Mouse (Mus musculus) embryonic facial prominence, embryonic 10.5 days (tissue): ENCODE results near the gene Nipa1. TPM values are rescaled to one million over a fixed set of nuclear protein-coding genes. Genes with fewer than 3 reads are reported as not detected.
"Not testable (repeated sequence)": the region's sequence is repeated elsewhere in the genome, so short reads cannot be mapped to it uniquely, and the experiment has no call there.

ENCODE experiments used
- DNase-seq: peaks from one replicate; pipeline ENCODE4 v3.0.0-alpha.2; 2017; ENCODE audit warnings: low spot score
- H3K27ac ChIP-seq: fragments of 300-500 bp; sonication (generic); replicated peaks from 2 replicates; pipeline ENCODE4 v1.5.1; 2016; ENCODE audit warnings: mild to moderate bottlenecking
- H3K27me3 ChIP-seq: fragments of 300-500 bp; sonication (generic); replicated peaks from 2 replicates; pipeline ENCODE4 v1.6.1; 2016; ENCODE audit warnings: low read depth, mild to moderate bottlenecking; ENCODE audit not compliant: poor library complexity, severe bottlenecking
- H3K36me3 ChIP-seq: fragments of 300-500 bp; sonication (generic); replicated peaks from 2 replicates; pipeline ENCODE4 v1.6.1; 2016; ENCODE audit warnings: mild to moderate bottlenecking, moderate library complexity
- H3K4me1 ChIP-seq: fragments of 300-500 bp; sonication (generic); 2 replicates; pipeline ENCODE4 v1.6.1; 2016
- H3K4me3 ChIP-seq: fragments of 300-500 bp; sonication (generic); 2 replicates; pipeline ENCODE4 v1.5.1; 2016; ENCODE audit warnings: mild to moderate bottlenecking, moderate library complexity
- H3K9me3 ChIP-seq: fragments of 300-500 bp; sonication (generic); 2 replicates; pipeline ENCODE4 v1.6.1; 2016; ENCODE audit warnings: mild to moderate bottlenecking
- WGBS: fragments of 180-500 bp; shearing (Covaris S2); methylation state at CpG from one replicate; pipeline ENCODE4 v1.1.7; 2016; 5-methylcytosine and 5-hydroxymethylcytosine counted together
- polyA plus RNA-seq: library from polyadenylated mRNA; unstranded; fragments of >200 nt; fragmentation: Nextera tagmentation; extraction: Ambion mirVana; gene quantifications from 2 replicates; pipeline ENCODE4 v1.2.1, GENCODE M21; 2016

The Nipa1 gene
- polyA plus RNA-seq, 1 experiment from 2014 or later = 7.5 TPM

DNA sequence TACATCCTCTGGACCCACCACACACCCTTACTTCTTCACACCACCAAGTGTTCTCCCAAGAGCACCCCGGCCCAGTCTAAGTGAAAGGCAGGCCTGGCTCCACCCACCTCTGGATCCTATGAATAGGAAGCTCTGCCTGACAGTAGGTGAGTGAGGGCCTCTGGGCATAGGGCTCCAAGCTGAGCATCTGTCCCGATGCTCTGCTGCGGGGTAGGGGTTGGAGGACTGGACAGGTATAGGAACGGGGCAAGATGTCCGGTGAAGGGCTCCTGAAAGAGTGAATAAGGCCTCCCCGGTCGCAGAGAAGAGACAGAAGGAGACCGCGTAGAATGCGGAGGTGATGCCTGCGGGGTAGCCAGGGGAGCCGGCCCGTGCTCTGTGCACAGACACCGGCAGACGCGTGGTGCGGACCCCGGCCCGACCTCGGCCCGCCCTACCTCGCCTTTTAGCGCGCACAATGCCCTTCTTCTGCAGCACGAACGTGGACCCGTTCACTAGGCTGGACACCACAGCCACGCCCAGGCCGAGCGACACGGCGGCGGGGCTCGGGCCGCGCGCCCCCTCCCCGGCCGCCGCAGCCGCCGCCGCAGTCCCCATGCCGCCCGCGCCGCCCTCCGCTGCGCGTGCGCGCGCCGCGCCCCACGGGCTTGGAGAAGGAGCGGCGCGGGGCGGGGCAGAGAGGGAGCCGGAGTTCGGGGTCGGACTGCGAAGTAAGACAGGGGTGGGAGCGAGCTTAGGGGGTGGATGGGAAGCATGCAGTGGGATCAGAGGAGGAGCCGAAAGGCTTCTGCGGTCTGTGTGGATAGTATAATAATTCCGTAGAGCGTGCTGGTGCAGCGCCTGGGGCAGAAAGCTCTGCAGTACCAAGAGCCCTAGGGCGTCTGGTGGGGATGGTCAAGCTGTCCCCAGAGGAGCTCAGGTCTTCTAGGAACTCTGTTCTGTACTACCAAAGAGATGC, 503 bp downstream of the Nipa1 start:
- Histone ChIP-seq H3K9me3 (no peaks in the 10 kb centered on the region), H3K4me3 (peak overlapping the region; percentile 77), H3K36me3 (no peaks in the 10 kb centered on the region), H3K27me3 (no peaks in the 10 kb centered on the region), H3K4me1 (peaks cover 12% of the 10 kb centered on the region), H3K27ac (peak overlapping the region; percentile 90)
- under 1% methylated on average over 70 of the region's 71 CpGs for WGBS
- DNase-seq = peak; percentile 87

GRCm38 (mm10) chr7:56018446-56018971, 1.2 kb downstream of the Nipa1 start:
- peaks cover 12% of the 10 kb centered on the region for H3K4me1 ChIP-seq
- WGBS = 47% methylated on average over 7 of the region's 7 CpGs
- no peaks in the 10 kb centered on the region for H3K36me3 ChIP-seq
- H3K4me3 ChIP-seq = peak overlapping the region; percentile 77
- no peaks in the 10 kb centered on the region for H3K9me3 ChIP-seq
- DNase-seq = no peak
- H3K27ac ChIP-seq = peak overlapping the region; percentile 90; the same call in 1 of the 2 replicates
- no peaks in the 10 kb centered on the region for H3K27me3 ChIP-seq

DNA sequence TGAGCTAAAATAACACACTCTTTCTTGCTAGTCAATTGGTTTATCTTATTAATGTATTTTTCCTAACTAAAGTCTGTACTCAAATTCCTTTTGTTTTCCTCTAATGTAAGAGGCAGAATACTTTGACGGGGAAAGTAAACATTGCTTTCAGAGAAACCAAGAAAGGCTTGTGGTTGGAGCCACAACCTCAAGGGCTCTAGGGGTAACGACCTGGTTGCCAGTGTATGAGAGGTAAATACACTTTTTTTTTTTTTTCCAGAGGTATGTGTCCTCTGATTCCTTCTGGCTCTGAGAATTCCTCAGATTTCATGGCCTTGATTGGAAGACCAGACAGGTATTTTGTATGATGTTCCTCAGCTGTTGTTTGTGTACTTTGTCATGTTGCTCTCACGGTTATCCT, 2.0 kb downstream of the Nipa1 start:
- Histone ChIP-seq H3K27me3 (no peaks in the 10 kb centered on the region), H3K27ac (no peak overlapping the region), H3K4me1 (peaks cover 12% of the 10 kb centered on the region), H3K9me3 (no peaks in the 10 kb centered on the region), H3K36me3 (no peaks in the 10 kb centered on the region), H3K4me3 (no peak overlapping the region)
- 79% methylated on average over 3 of the region's 3 CpGs for WGBS
- no peak for DNase-seq

DNA sequence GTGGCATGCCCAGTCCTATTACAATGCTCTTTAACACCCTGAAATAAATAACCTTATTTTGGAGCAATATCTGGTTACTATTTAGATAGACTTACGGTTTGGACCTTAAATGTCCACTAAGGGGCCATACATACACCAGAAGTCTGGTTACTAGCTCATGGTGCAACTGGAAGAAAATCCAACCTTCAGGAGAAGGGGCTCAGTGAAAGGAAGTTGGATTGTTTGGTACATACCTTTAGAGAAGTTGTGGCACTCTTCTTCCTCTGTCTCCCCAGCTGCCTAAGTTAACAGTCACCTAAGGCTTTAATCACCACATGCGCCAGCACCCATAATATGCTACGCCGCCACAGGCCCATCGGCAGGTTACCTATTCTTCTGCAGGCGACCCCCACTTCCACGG, 3.9 kb downstream of the Nipa1 start:
- H3K27me3 ChIP-seq = no peaks in the 10 kb centered on the region
- peaks cover 12% of the 10 kb centered on the region for H3K4me1 ChIP-seq
- no peaks in the 10 kb centered on the region for H3K9me3 ChIP-seq
- 94% methylated on average over 7 of the region's 7 CpGs for WGBS
- no peak overlapping the region for H3K4me3 ChIP-seq
- DNase-seq = no peak
- no peak overlapping the region for H3K27ac ChIP-seq
- no peaks in the 10 kb centered on the region for H3K36me3 ChIP-seq

DNA sequence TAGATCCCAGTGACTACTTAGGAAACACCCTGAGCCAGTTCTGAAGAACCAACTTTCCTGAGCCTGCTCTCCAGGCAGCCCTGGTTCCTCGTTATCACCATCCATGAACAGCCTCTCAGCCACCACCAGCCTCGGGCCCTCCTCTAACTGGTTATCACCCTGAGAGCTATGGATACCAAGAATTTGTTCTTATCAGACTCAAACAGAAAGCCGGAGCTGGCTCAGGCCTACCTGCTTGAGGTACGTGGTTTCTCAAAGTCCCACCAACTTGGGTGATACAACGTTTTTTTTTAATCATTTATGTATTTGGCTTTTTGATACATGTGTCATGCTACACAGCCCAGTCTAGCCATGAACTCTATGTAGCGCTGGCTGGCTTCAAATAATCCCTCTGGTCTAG, 4.6 kb downstream of the Nipa1 start:
- H3K9me3 ChIP-seq = no peaks in the 10 kb centered on the region
- no peak overlapping the region for H3K4me3 ChIP-seq
- no peaks in the 10 kb centered on the region for H3K36me3 ChIP-seq
- no peaks in the 10 kb centered on the region for H3K27me3 ChIP-seq
- 85% methylated on average over 6 of the region's 6 CpGs for WGBS
- no peak overlapping the region for H3K27ac ChIP-seq
- H3K4me1 ChIP-seq = peaks cover 12% of the 10 kb centered on the region
- DNase-seq = no peak

- H3K4me3 ChIP-seq, H3K27me3 ChIP-seq, DNase-seq, H3K9me3 ChIP-seq, H3K4me1 ChIP-seq, H3K36me3 ChIP-seq, H3K27ac ChIP-seq: not testable (repeated sequence)
- 91% methylated on average over 9 of the region's 18 CpGs for WGBS
Measured at GRCm38 (mm10) chr7:56014002-56014702, 5.6 kb downstream of the Nipa1 start.

GRCm38 (mm10) chr7:56013261-56014001, 6.3 kb downstream of the Nipa1 start:
- no peaks in the 10 kb centered on the region for H3K27me3 ChIP-seq
- 96% methylated on average over 14 of the region's 14 CpGs for WGBS
- H3K9me3 ChIP-seq = no peaks in the 10 kb centered on the region
- no peak overlapping the region for H3K4me3 ChIP-seq
- H3K27ac ChIP-seq = no peak overlapping the region
- DNase-seq = no peak
- peaks cover 2% of the 10 kb centered on the region for H3K4me1 ChIP-seq
- H3K36me3 ChIP-seq = no peaks in the 10 kb centered on the region

DNA sequence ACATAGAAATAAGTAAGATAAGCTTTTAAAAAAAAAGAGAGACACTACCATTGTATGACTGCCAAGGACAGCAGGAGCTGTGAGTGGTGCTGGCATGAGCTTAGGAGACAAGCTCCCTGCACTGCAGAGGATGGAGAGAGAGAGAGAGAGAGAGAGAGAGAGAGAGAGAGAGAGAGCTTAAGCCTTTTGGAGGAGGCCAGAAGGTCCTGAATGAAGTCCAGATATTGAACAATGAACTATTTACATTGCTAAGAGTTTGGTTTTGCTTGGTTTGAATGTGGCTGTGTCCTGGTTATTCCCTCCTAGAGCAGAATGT, 8.8 kb downstream of the Nipa1 start:
- H3K4me3 ChIP-seq = no peak overlapping the region
- H3K9me3 ChIP-seq = 0 out of 2 replicates have a peak, but pooled peaks cover 2% of the 10 kb centered on the region
- no peaks in the 10 kb centered on the region for H3K36me3 ChIP-seq
- DNase-seq = no peak
- no peak overlapping the region for H3K27ac ChIP-seq
- H3K27me3 ChIP-seq = no peaks in the 10 kb centered on the region
- H3K4me1 ChIP-seq = no peaks in the 10 kb centered on the region

DNA sequence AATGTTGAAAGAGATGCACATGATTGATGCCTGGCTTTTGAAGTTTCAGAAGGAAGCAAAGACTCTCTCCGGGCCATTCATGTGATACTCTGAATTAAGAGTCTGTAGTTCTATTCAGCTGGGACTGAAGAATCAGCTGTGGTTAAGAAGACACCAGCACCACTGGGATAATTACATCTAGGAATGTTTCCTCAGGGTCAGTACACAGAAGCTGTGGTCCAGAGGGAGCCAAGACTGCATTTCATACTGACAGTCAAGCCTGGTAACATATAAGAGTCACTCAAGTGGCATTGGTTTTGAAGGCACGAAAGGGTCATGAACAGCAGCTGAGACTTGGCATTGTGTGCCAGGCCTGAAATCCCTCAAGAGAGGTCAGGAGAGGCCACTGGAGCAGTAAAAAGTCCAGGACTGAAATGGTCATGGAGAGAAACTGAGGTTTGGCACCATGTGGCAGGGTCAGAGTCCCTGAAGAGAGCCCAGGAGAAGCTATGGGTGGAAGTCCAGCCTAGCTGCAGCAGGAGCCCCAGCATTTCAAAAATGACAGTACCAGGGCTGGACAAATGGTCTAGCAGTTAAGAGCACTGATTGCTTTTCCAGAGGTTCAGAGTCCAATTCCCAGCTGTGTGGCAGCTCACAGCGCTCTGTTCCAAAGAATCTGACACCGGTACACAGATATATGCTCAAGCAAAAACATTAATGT, 9.3 kb downstream of the Nipa1 start:
- H3K4me3 ChIP-seq = no peak overlapping the region
- H3K9me3 ChIP-seq = 0 out of 2 replicates have a peak, but pooled peaks cover 2% of the 10 kb centered on the region
- no peaks in the 10 kb centered on the region for H3K4me1 ChIP-seq
- DNase-seq = no peak
- H3K27me3 ChIP-seq = no peaks in the 10 kb centered on the region
- WGBS = 85% methylated on average over 4 of the region's 4 CpGs
- no peaks in the 10 kb centered on the region for H3K36me3 ChIP-seq
- H3K27ac ChIP-seq = no peak overlapping the region

- Histone ChIP-seq H3K9me3 (no peaks in the 10 kb centered on the region), H3K27me3 (no peaks in the 10 kb centered on the region), H3K36me3 (no peaks in the 10 kb centered on the region), H3K27ac (no peak overlapping the region), H3K4me3 (no peak overlapping the region), H3K4me1 (peaks cover 6% of the 10 kb centered on the region)
- 4% methylated on average over 4 of the region's 4 CpGs for WGBS
- DNase-seq = no peak
Measured at GRCm38 (mm10) chr7:55998997-55999396, 20.8 kb downstream of the Nipa1 start.

DNA sequence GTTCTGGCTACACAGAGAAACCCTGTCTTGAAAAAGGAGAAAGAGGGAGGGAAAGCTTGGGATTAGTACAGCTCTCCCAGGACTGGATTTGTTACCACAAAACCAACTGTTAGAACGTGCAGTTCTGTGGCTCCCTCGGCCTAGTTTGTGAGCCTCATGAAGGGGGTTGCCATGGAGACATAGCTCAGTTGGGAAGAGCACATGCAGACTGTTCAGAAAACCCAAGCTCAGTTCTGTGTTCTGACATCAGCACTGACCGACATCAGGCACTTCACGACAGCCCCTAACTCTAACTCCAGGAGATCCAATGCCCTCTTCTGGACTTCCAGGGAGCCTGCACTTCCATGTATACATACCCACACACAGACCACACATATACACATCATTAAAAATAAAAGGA, 24.7 kb downstream of the Nipa1 start:
- Histone ChIP-seq H3K4me3 (no peak overlapping the region), H3K27me3 (no peaks in the 10 kb centered on the region), H3K36me3 (no peaks in the 10 kb centered on the region), H3K4me1 (peaks cover 6% of the 10 kb centered on the region), H3K27ac (no peak overlapping the region), H3K9me3 (no peaks in the 10 kb centered on the region)
- 70% methylated on average over 4 of the region's 4 CpGs for WGBS
- no peak for DNase-seq

GRCm38 (mm10) chr7:55991858-55992257, 27.9 kb downstream of the Nipa1 start:
- H3K27me3 ChIP-seq = no peaks in the 10 kb centered on the region
- no peaks in the 10 kb centered on the region for H3K4me1 ChIP-seq
- H3K27ac ChIP-seq = no peak overlapping the region
- WGBS = 93% methylated on average over 7 of the region's 7 CpGs
- no peaks in the 10 kb centered on the region for H3K36me3 ChIP-seq
- no peaks in the 10 kb centered on the region for H3K9me3 ChIP-seq
- no peak overlapping the region for H3K4me3 ChIP-seq
- no peak for DNase-seq
